Mouse (Mus musculus) lung, postnatal 0 days (tissue): ENCODE data around the gene Samd4b.

Experiments
- CTCF ChIP-seq: IDR thresholded peaks from 2 replicates; pipeline ENCODE4 v1.5.1; 2016; ENCODE audit warnings: antibody characterized with exemption, mild to moderate bottlenecking
- EP300 ChIP-seq: IDR thresholded peaks from 2 replicates; pipeline ENCODE4 v1.6.1; 2016; ENCODE audit warnings: antibody characterized with exemption, mild to moderate bottlenecking, control low read depth

DNA sequence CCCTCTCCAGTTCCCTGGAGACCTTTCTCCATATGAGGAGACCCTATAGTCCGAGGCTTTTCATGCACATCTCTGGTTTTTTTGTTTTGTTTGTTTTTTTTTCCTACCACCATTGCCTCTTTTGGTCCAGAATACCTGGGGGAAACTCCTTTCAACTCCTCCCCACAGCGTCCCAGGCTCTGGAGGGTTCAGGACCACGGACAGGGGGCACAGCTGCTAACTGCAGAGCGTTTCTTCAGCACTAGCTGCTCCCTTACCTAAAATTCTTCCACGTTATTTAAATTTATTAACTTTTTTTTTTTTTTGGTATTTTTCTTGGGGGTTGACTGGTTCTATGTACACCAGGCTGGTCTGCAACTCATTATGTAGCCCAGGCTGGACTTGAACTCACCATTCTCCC, 92.4 kb downstream of the Samd4b start:
- no peak for TF ChIP-seq CTCF
- no peak for TF ChIP-seq EP300
